Mouse (Mus musculus) ovary, postnatal 10 days (tissue): ENCODE data around the gene Hint3.

Source experiments
- DNase-seq: peaks from one replicate; pipeline ENCODE4 v3.0.0; 2022; ENCODE audit warnings: low spot score

The Hint3 gene

DNA sequence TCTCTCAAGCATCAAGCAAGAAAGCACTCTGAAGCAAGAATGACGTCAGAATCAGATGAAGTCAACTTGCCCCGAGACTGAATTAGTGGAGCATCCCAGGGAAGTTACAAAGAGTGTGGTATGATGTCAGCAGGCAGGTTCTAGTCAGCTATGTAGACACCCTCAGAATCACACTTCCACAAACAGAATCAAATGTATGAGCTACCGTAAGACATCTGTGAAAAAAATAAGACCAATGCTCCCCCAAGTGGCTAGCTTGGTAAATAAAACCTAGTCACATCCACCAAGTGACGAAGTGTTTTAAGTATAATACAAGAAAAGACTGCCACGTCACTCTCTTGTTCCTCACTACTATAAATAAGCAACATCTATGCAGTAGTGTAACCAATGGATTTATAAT, 42.4 kb downstream of the Hint3 start:
- DNase-seq, result no peak

DNA sequence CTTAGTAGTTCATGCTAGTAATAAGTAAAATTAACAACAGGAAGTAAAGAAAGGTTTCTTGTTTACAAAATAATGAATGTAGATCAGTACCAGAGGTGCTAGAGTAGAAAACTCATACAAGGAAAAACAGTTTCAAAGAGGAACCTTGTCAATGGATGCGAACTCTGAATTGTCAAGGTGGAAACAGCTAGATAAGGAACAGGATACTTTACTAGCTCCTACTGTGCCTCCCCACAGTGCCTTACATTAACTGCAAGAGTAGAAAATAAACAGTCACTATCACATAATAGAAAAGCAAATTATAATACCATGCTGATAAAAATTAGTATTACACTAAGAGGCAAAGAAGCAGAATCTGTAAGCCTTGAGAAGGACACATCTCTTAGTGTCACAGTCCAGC, 43.7 kb downstream of the Hint3 start:
- DNase-seq, result no peak

DNA sequence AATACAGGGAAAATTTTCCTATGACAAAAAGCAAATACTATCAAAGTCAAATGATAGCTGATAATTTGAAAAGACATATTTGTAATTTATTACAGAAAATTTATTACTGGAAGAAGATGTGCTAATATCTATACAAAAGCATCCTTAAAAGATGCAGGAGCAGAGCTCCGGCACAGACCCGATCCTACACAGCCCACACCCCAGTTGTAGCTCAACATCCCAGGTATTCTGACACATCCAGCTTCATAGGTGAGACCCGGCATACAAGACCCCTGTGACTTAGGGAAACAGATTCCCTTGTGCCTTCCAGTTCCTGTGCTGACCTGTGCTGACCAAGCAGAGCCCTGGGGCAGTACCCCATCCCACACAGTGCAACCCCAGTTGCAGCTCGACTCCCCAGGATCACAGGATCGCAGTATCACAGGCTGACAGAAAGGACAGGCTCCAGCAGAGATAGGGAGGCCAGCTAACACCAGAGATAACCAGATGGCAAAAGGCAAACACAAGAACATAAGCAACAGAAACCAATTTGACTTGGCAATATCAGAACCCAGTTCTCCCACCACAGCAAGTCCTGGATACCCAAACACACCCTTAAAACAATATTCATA, 51.7 kb downstream of the Hint3 start:
- DNase-seq, result no peak

DNA sequence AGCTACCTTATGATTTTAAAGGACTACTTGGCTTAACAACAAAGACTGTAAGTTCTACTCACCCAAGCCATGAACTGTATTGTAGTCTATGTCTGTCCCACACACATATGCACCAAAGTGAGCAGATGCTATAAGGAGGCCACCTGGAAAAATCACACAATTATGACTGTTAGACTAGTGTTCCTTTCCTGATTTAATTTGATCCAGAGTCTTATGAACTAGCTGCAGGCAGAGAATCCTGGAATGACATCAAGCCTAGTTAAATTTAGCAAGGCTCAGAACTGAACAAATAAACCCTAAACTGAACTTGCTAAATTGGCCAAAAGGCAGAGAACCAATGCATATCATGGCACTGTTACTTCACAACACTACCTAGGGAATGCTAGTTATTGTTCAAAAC, 63.1 kb downstream of the Hint3 start:
- DNase-seq, result no peak

DNA sequence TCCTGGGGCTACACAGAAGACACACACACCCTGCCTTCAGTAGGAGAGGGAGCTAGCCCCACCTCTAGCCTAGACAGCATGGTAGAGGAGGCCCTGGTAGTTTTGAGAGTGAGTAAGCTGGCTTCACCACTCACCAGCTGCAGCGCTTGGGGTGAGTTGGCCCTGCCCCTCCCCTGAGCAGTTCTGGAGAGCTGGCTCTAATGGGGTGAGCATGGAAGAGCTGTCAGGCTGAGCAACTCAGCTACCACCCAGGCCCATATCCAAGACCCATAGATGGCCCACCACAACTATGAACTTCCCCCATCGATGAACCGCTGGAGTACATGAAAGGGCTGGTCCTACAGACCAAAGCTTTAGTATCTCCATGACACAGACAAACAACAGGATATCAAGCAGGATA, 64.8 kb downstream of the Hint3 start:
- no peak for DNase-seq
